29 mouse cellular contexts compared by ENCODE assay signal in genomic region chr13:75113114-75113513, GRCm38 (mm10). TPM values are rescaled to one million over a fixed set of nuclear protein-coding genes. Genes with fewer than 3 reads are reported as not detected.
DNase-seq lines count a peak whose midpoint lies in the region; TF ChIP-seq lines count a peak whose summit lies in the region.
"Had no signal": no experiment of that assay in that cellular context is flagged by ENCODE, and none has a peak within 500 bp of the region (broad histone marks: within the 10 kb centered on the region; RNA-seq: fewer than 3 reads in every experiment).

No protein-coding gene starts in this region.

- peak; percentile 28 to 65 for DNase-seq in frontal cortex, adult 2 months (ENCODE audit: extremely low spot score in 1 of 2, low spot score in 1 of 2)
- DNase-seq in frontal cortex, postnatal 25 days (ENCODE audit: low spot score in 2 of 2), result no peak
- DNase-seq in left cerebral cortex, adult 2 months (ENCODE audit: extremely low spot score in 1 of 2, low spot score in 2 of 2), result peak in 1 of 2 experiments; percentile 22
- DNase-seq in left cerebral cortex, postnatal 4 days, result no peak
- peak; percentile 12 to 28 for DNase-seq in left cerebral cortex, postnatal 14 days (ENCODE audit: low spot score in 2 of 2)
- DNase-seq in thymus, postnatal 25 days, result no peak
- no peak for DNase-seq in spleen, adult 12 weeks (ENCODE audit: low spot score)
- DNase-seq: adrenal gland, adult 8-10 months; cerebellum, adult 8-10 months; cerebellum, postnatal 25 days; embryo, embryonic 11 days; gastrocnemius, postnatal 25 days; kidney, adult 11 months; kidney, postnatal 14 days; lung, embryonic 14.5 days; lung, postnatal 14 days; midbrain, embryonic 14.5 days; retina, postnatal 1 day; spleen, adult 18-20 months; thymus, postnatal 14 days had no signal

- TF ChIP-seq CTCF in left cerebral cortex, adult 2 months (IDR thresholded peaks at IDR 0.05), result no peak

- intact Hi-C loops in left cerebral cortex, adult 2 months (cut with DNase I), result loop anchor here (2.0 to 10.0 kb wide), 3 partner anchors 22 to 468 kb away; no protein-coding TSS in a partner anchor
- intact Hi-C loops in left cerebral cortex, postnatal 4 days (cut with DNase I), result no loop called here
- intact Hi-C loops in left cerebral cortex, postnatal 14 days (cut with DNase I), result no loop called here

- H3K4me3 ChIP-seq in left cerebral cortex, adult 2 months, result no peak overlapping the region
- H3K4me3 ChIP-seq: embryonic facial prominence, embryonic 12.5 days; hindbrain, embryonic 15.5 days; limb, embryonic 12.5 days; liver, embryonic 15.5 days had no signal

- peak overlapping the region; percentile 82 for H3K27ac ChIP-seq in left cerebral cortex, adult 2 months
- H3K27ac ChIP-seq: embryonic facial prominence, embryonic 12.5 days; hindbrain, embryonic 15.5 days; limb, embryonic 12.5 days; liver, embryonic 15.5 days had no signal

RNA-seq across cellular contexts. Expression of gene Pcsk1, which starts 23.5 kb away (rescaled TPM):
- 17.1 and 17.6 TPM in 2 replicates for polyA plus RNA-seq in frontal cortex, adult 2 months (2012; rRNA removed)
- total RNA-seq in left cerebral cortex, adult 2 months (2021), result 10 to 100 TPM; 48.3 to 51.5 TPM
- 1 to 10 TPM; 3.7 to 5.3 TPM for total RNA-seq in left cerebral cortex, postnatal 4 days (2021)
- total RNA-seq in left cerebral cortex, postnatal 14 days (2021), result 10 to 100 TPM; 31.1 to 32.6 TPM
- total RNA-seq: hematopoietic stem cell, adult 5-6 weeks; liver, adult 2 months; monocyte, adult 5-6 weeks had no signal
- polyA plus RNA-seq: G1E; kidney, embryonic 14.5 days; liver, adult 2 months; liver, embryonic 15.5 days had no signal

Comparison
In these comparisons a context has a peak if more than half of its experiments do, and no peak if none do; other contexts are left out.
1. DNase-seq: peak in frontal cortex, adult 2 months (2 of 2) and left cerebral cortex, postnatal 14 days (2 of 2); none in frontal cortex, postnatal 25 days (0 of 2), left cerebral cortex, postnatal 4 days (single experiment), thymus, postnatal 25 days (single experiment) and spleen, adult 12 weeks (single experiment).
2. RNA of gene Pcsk1, which starts 23.5 kb away (total RNA-seq): 48.3 to 51.5 TPM in left cerebral cortex, adult 2 months and 31.1 to 32.6 TPM in left cerebral cortex, postnatal 14 days; 3.7 to 5.3 TPM in left cerebral cortex, postnatal 4 days; every median in the first group is over 4 times any median in the second.